Mouse (Mus musculus): ENCODE data around the gene Edem3. TPM values are rescaled to one million over a fixed set of nuclear protein-coding genes. Genes with fewer than 3 reads are reported as not detected.

The Edem3 gene
- polyA plus RNA-seq (2016; fragmentation: Nextera tagmentation; extraction: Ambion mirVana), result 12.9 and 17.3 TPM in 2 replicates

GRCm38 (mm10) chr1:151754881-151755659 is at the start of gene Edem3:
Gene Edem3, plus strand, starts transcription at chr1:151755371.
- no peaks in the 10 kb centered on the region; the same call in 1 of the 2 replicates for H3K36me3 ChIP-seq
- no peaks in the 10 kb centered on the region for H3K9me3 ChIP-seq
- peak within 1 kb of the TSS; percentile 91 for H3K4me3 ChIP-seq
- peak; percentile 98 for DNase-seq (ENCODE audit: low spot score)
- peak within 1 kb of the TSS; percentile 88 for H3K27ac ChIP-seq
- no peaks in the 10 kb centered on the region for H3K27me3 ChIP-seq (ENCODE audit: insufficient read depth, poor library complexity, severe bottlenecking)
- WGBS, result under 1% methylated on average over 64 of the region's 64 CpGs
- H3K4me1 ChIP-seq (replicated peaks), result peaks cover 32% of the 10 kb centered on the region

- Histone ChIP-seq H3K36me3 (no peaks in the 10 kb centered on the region), H3K4me3 (no peak overlapping the region), H3K4me1 (replicated peaks) (0 out of 2 replicates have a peak, but pooled peaks cover 6% of the 10 kb centered on the region), H3K27ac (no peak overlapping the region), H3K9me3 (no peaks in the 10 kb centered on the region), H3K27me3 (ENCODE audit: insufficient read depth, poor library complexity, severe bottlenecking) (no peaks in the 10 kb centered on the region)
- peak; percentile 79 for DNase-seq (ENCODE audit: low spot score)
- WGBS, result 38% methylated on average over 11 of the region's 11 CpGs
Measured at GRCm38 (mm10) chr1:151705723-151706396, 49.3 kb upstream of the Edem3 start.

DNA sequence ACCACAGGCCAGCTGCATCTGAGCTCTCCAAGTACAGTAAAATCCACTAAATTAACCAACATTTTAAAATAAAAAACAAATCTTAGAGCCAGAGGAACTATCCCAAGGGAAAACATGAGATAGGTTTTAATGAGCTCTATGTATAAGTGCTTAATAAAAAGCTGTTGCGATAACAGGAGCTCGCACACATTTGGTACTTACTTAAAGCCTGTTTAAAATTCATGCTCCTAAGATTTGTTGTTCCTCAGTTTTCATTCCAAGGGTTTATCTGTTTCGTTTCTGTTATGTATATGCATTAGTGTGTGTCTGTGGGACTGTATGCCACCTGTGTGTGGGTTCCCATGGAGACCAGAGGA is 48.8 kb upstream of the Edem3 start:
- Histone ChIP-seq H3K36me3 (no peaks in the 10 kb centered on the region), H3K27me3 (ENCODE audit: insufficient read depth, poor library complexity, severe bottlenecking) (no peaks in the 10 kb centered on the region), H3K27ac (no peak overlapping the region), H3K4me3 (no peak overlapping the region), H3K9me3 (no peaks in the 10 kb centered on the region), H3K4me1 (replicated peaks) (0 out of 2 replicates have a peak, but pooled peaks cover 6% of the 10 kb centered on the region)
- WGBS, result 84% methylated on average over 3 of the region's 3 CpGs
- DNase-seq (ENCODE audit: low spot score), result no peak

- no peak overlapping the region for H3K4me3 ChIP-seq
- H3K9me3 ChIP-seq, result no peaks in the 10 kb centered on the region
- no peaks in the 10 kb centered on the region for H3K36me3 ChIP-seq
- H3K4me1 ChIP-seq (replicated peaks), result 0 out of 2 replicates have a peak, but pooled peaks cover 6% of the 10 kb centered on the region
- no peaks in the 10 kb centered on the region for H3K27me3 ChIP-seq (ENCODE audit: insufficient read depth, poor library complexity, severe bottlenecking)
- no peak overlapping the region for H3K27ac ChIP-seq
- DNase-seq (ENCODE audit: low spot score), result no peak
- 80% methylated on average over 13 of the region's 13 CpGs for whole genome bisulfite sequencing
Measured at GRCm38 (mm10) chr1:151708966-151709733, 46.0 kb upstream of the Edem3 start.

DNA sequence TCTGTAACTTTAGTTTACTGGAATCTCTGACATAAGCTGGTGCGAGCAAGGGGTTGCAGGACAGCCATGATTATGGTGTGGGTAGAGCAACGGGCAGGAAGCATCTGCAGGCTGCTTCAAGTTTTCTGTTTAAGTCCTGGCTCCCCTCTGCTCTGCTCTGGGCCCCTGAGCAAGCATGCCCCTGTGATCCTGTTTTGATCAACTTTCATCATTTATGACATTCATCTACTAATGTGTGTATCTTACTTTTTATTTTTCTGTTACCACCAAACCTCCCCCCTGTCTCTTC is 45.5 kb upstream of the Edem3 start:
- H3K27me3 ChIP-seq (ENCODE audit: insufficient read depth, poor library complexity, severe bottlenecking), result no peaks in the 10 kb centered on the region
- H3K36me3 ChIP-seq, result no peaks in the 10 kb centered on the region
- no peak overlapping the region for H3K4me3 ChIP-seq
- H3K27ac ChIP-seq, result no peak overlapping the region
- WGBS, result 78% methylated on average over 2 of the region's 2 CpGs
- DNase-seq (ENCODE audit: low spot score), result no peak
- 0 out of 2 replicates have a peak, but pooled peaks cover 6% of the 10 kb centered on the region for H3K4me1 ChIP-seq (replicated peaks)
- no peaks in the 10 kb centered on the region for H3K9me3 ChIP-seq

GRCm38 (mm10) chr1:151710424-151711055 is 44.6 kb upstream of the Edem3 start:
- Histone ChIP-seq H3K4me1 (replicated peaks) (0 out of 2 replicates have a peak, but pooled peaks cover 5% of the 10 kb centered on the region), H3K4me3 (no peak overlapping the region), H3K27ac (no peak overlapping the region), H3K27me3 (ENCODE audit: insufficient read depth, poor library complexity, severe bottlenecking) (no peaks in the 10 kb centered on the region), H3K36me3 (no peaks in the 10 kb centered on the region), H3K9me3 (no peaks in the 10 kb centered on the region)
- WGBS, result 68% methylated on average over 5 of the region's 5 CpGs
- DNase-seq (ENCODE audit: low spot score), result no peak

DNA sequence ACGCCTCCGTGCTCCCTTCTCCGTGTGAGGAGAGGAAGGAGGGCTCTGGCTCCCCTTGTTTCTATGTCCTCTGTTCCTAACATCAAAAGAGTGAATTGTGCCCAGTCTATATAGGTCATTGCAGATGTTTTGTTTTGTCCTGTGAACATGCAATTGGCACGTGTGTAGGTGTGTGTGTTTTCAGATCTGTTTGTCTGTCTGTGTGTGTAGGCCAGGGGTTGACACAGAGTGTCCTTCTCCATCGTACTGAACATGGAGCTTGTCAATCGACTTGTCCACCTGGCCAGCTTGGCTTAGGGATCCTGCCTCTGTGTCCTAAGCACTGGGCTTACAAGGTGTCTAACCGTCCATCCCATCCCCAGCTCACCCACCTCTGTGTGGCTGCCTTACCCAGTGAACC is 44.1 kb upstream of the Edem3 start:
- no peak overlapping the region for H3K27ac ChIP-seq
- H3K9me3 ChIP-seq, result no peaks in the 10 kb centered on the region
- no peaks in the 10 kb centered on the region for H3K27me3 ChIP-seq (ENCODE audit: insufficient read depth, poor library complexity, severe bottlenecking)
- 70% methylated on average over 7 of the region's 7 CpGs for WGBS
- peaks cover 3% of the 10 kb centered on the region; the same call in 1 of the 2 replicates for H3K4me1 ChIP-seq (replicated peaks)
- no peak for DNase-seq (ENCODE audit: low spot score)
- no peaks in the 10 kb centered on the region for H3K36me3 ChIP-seq
- no peak overlapping the region for H3K4me3 ChIP-seq

DNA sequence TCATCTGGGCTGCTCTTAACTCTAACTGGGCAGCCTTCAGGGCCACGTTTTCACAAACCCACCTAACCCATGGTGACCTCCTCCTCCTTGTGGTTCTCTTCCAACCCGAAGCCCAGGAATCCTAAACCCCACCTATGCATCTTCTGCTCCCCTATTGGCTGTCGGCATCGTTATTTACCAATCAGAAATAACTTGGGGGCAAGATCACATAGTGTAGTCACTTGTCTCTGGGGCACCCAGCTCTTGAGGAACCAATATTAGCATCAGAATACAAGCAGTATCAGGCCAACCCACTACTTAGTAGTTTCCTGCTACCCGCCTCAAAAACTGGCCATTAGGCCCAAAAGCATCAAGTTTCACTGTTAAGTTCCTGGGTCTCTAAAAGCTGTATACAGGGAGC is 42.5 kb upstream of the Edem3 start:
- Histone ChIP-seq H3K27ac (no peak overlapping the region), H3K4me3 (no peak overlapping the region), H3K27me3 (ENCODE audit: insufficient read depth, poor library complexity, severe bottlenecking) (no peaks in the 10 kb centered on the region), H3K9me3 (no peaks in the 10 kb centered on the region), H3K36me3 (no peaks in the 10 kb centered on the region), H3K4me1 (replicated peaks) (peaks cover 7% of the 10 kb centered on the region; the same call in 1 of the 2 replicates)
- WGBS, result 43% methylated on average over 5 of the region's 5 CpGs
- DNase-seq (ENCODE audit: low spot score), result no peak

DNA sequence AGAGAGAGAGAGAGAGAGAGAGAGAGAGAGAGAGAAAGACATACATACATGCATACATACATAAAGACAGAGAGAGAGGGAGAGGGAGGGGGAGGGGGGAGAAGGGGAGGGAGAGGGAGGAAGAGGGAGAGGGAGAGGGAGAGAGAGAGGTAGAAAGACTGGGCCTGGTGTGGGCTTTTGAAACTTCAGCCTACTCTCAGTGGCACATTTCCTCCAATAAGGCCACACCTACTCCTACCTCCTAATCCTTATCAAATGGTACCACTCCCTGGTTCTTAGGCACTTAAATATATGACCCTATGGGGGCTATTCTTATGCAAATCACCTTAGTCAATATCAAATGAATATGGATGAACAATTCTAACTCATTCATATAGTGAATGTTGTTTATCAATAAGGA is 41.5 kb upstream of the Edem3 start:
- no peak for DNase-seq (ENCODE audit: low spot score)
- Histone ChIP-seq H3K9me3 (no peaks in the 10 kb centered on the region), H3K4me3 (no peak overlapping the region), H3K36me3 (no peaks in the 10 kb centered on the region), H3K4me1 (replicated peaks) (peaks cover 7% of the 10 kb centered on the region; the same call in 1 of the 2 replicates), H3K27me3 (ENCODE audit: insufficient read depth, poor library complexity, severe bottlenecking) (no peaks in the 10 kb centered on the region), H3K27ac (no peak overlapping the region)

DNA sequence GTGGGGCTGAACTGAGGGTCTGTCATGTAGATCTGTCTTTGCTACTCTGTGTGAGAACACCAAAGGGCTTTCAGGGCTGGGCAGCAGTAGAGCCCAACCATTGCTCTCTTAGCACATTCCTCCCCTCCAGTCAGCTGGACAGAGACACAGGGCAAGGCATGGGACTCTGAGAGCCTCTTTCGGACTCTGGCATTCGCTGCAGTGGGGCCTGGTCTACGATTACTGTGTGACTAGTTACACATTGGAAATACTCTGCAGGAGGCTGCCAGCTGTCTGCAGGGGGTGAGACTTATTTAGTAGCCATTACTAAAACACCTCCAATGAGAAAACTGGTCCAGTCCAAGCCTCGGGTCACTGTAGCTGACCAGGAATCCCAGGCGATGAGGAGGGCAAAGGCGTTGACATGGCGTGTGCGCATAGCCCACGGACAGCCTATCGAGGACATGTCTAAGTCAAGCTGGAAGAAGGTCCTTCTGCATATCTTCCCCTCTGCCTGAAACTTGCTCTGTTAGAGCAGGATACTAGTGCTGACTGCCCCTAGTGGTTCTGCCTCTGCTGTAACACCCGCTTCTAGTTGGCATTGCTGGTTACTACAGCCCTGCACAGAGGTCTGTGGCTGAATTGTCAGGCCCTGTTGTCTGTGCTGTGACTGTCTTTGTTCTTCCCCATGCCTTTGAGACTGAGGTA is 39.0 kb upstream of the Edem3 start:
- 74% methylated on average over 11 of the region's 11 CpGs for WGBS
- Histone ChIP-seq H3K4me3 (no peak overlapping the region), H3K27ac (no peak overlapping the region), H3K36me3 (no peaks in the 10 kb centered on the region), H3K9me3 (no peaks in the 10 kb centered on the region), H3K27me3 (ENCODE audit: insufficient read depth, poor library complexity, severe bottlenecking) (no peaks in the 10 kb centered on the region), H3K4me1 (replicated peaks) (peaks cover 7% of the 10 kb centered on the region; the same call in 1 of the 2 replicates)
- DNase-seq (ENCODE audit: low spot score), result no peak

DNA sequence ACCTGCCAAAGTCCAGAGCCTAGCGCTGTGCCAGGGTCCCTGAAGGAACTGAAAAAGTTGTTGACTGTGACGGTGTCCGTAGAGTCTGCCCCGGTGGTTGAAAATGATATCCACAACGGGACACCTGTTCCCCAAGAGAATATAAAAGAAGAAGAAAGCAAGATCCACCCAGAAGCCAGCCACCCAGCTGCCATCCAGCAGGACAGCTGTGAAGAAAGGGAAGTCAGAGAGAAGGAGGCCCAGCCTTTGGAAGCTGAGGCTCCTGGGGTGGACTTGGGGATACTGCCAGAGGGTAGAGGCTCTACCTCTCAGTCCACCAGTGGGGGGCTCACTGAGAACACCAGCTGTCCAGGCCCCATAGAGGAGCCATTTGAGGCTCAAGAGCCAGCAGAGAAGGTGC is 37.5 kb upstream of the Edem3 start:
- WGBS, result 97% methylated on average over 5 of the region's 5 CpGs
- H3K36me3 ChIP-seq, result no peaks in the 10 kb centered on the region
- no peak for DNase-seq (ENCODE audit: low spot score)

GRCm38 (mm10) chr1:151718575-151718974 is 36.6 kb upstream of the Edem3 start:
- no peaks in the 10 kb centered on the region for H3K9me3 ChIP-seq
- peaks cover 7% of the 10 kb centered on the region; the same call in 1 of the 2 replicates for H3K4me1 ChIP-seq (replicated peaks)
- H3K4me3 ChIP-seq, result no peak overlapping the region
- no peaks in the 10 kb centered on the region for H3K27me3 ChIP-seq (ENCODE audit: insufficient read depth, poor library complexity, severe bottlenecking)
- no peak for DNase-seq (ENCODE audit: low spot score)
- no peak overlapping the region for H3K27ac ChIP-seq
- 89% methylated on average over 8 of the region's 8 CpGs for WGBS
- no peaks in the 10 kb centered on the region for H3K36me3 ChIP-seq

More for the DNA sequence above, 37.5 kb upstream of the Edem3 start:
- Histone ChIP-seq H3K9me3 (no peaks in the 10 kb centered on the region), H3K4me1 (replicated peaks) (peaks cover 7% of the 10 kb centered on the region; the same call in 1 of the 2 replicates), H3K27ac (no peak overlapping the region), H3K4me3 (no peak overlapping the region), H3K27me3 (ENCODE audit: insufficient read depth, poor library complexity, severe bottlenecking) (no peaks in the 10 kb centered on the region)
